Mouse (Mus musculus): ENCODE data around the gene Eif5a2.
A peak's percentile ranks its signal among the peaks of the same experiment; 100 is the strongest.

- TF ChIP-seq CTCF (IDR thresholded peaks at IDR 0.05; ENCODE audit: borderline replicate concordance, insufficient read depth, low read depth, low read length): peak; percentile 100
- TF ChIP-seq POLR2A (IDR thresholded peaks at IDR 0.05; ENCODE audit: borderline replicate concordance, insufficient read depth, low read length): no peak
These were observed 35.1 kb upstream of the Eif5a2 start for GRCm38 (mm10) chr3:28745835-28746483.
